Mouse (Mus musculus) liver, embryonic 14.5 days (tissue): ENCODE data around the gene Wrnip1.

Source experiments
- CTCF ChIP-seq: IDR thresholded peaks from 2 replicates; pipeline ENCODE4 v1.5.1; 2016; ENCODE audit warnings: antibody characterized with exemption, low read depth, control low read depth
- EP300 ChIP-seq: IDR thresholded peaks from 2 replicates; pipeline ENCODE4 v1.6.1; 2016; ENCODE audit warnings: antibody characterized with exemption, low read depth

DNA sequence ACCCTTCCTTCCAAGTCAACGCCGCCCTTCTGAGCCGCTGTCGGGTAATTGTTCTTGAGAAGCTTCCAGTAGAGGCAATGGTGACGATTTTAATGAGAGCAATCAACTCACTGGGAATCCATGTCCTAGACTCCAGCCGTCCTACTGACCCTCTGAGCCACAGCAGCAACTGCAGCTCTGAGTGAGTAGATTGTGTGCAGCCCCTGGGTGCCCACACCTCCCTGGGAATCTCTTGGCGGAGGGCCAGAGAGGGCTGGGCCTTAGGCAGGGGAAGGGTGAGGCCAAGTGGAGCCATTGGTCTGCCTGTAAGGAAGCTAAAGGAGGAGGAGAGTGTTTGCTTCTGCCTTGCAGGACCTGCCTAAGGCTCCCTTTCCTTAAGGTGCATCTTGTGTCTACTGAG, 5.0 kb downstream of the Wrnip1 start:
- TF ChIP-seq CTCF (no peak), EP300 (no peak)
